Mouse (Mus musculus): ENCODE results near the gene Ankrd44.

Ankrd44 gene

DNA sequence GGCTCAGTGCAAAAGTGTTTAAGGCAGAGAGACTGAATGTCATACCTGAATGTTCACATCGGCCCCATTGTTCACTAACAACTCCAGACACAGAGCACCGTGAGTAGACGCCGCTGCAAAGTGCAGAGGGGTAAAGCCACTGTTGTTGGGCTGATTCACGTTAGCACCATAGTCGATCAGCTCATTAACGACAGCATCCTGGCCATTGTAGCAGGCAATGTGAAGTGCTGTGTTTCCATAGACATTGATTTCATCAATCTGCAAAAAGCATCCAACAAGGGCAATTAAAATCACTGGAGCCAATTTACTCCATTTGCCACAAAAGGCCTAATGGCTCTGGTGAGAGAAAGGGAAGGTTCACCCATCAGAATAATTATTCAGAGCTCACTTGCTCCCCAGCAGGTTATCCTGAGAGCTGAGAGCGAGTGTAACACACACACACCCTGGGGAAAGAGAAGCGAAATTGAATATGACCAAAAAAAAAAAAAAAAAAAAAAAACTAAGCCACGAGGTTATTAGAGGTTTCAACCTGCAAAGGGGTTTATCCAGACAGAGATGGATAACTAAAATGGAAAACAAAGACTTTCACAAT is 163.9 kb downstream of the Ankrd44 start:
- DNase-seq (ENCODE audit: low spot score in 2 of 2) = no peak

DNA sequence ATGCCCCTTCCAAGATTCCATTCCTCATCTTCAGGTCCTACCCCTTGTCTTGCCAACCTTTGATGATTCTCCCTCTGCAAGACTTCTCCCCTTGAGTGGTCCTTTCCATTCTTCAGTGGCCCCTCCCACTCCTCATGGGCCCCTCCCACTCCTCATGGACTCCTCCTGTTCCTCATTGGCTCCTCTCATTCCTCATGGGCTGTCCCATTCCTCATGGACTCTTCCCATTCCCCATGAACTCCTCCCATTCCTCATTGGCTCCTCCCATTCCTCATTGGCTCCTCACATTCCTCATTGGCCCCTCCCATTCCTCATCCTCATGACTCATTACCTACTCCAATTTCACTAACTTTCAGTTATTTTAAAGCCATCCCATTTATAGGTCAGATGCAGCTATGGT is 166.3 kb downstream of the Ankrd44 start:
- no peak for DNase-seq (ENCODE audit: low spot score in 2 of 2)

DNA sequence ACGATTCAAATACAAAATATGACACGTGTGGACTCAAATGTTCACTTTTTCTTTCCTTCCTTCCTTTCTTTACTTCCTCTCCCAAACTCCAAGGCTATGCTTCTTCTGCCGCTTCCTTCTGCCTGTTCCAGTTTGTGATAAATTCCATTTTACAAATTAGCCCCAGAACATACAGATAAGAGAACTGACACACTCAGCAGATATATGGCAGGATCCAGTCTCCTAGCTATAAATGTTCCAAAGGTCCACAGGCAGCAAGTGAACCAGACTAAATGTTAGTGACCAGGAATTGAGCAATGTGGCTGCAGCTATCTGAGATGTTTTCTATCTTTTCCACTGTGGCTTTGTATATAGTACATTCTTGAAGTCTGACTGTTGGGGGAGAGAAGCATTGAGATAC is 168.9 kb downstream of the Ankrd44 start:
- DNase-seq (ENCODE audit: low spot score in 2 of 2) = no peak

DNA sequence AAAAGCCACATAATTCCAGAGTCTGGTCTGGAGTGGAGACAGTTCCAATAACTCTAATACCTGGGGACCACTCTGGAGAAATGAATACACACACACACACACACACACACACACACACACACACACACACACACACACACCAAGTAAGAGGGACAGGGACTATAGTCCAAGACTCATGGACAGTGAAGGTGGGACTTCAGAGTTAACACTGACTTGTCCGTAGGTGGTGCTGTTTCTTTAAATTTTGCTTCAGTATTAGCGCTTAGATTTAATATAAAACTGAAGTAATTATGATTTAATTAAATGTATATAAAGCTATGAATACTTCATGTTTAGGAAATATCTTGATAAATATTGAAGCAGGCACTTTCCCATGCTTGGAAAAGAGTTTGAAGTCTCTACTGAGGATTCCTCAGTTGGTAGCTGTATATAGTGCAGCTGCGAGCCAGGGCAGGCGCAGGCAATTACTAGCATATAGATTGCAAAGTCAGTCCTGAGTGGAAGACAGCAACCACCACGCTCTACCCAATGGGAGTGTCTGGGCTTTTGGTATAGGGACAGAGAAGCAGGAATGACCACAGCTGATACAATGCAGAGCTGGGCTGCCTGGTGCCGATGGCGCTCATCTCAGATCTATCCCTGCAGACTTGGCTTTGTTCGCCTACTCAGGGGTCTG is 170.4 kb downstream of the Ankrd44 start:
- DNase-seq (ENCODE audit: low spot score in 2 of 2) = no peak

DNA sequence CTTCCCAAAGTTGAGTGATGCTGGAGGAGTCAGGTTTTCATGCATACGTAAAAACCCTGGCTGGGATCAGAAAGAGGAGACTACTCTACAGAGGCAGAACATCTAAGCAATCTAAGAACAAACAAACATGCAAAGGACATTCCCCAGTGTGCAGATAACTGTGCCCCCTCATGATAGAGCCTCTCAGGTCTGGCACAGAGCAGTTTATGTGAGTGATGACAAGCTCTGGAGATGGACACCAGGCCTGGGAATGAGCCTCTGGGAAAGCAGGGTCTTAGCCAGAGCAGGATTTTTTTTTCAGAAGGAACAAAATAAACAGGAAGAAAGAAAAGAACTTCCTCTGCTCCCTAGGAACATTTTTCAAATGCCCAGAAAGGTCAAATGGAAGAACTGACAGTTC is 176.2 kb downstream of the Ankrd44 start:
- DNase-seq (ENCODE audit: low spot score in 2 of 2) = no peak

DNA sequence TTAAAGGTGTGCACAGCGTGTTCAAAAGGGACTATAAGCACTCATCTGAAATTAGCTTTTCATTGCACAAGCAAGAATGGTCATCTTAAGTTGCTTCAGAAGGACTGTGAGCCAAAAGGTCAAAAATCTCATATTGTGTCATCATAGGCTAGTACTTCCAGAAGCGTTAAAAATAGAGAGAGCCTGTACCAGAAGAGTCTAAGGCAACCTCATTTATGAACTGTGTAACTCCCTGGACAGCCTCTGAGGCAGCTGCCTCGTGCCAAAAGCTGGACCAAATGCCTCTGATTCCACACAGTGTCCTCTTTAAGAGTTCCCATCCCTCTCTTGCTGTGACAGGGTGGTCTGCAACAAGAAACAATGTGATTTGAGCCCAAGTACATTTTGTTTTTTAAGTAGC is 176.7 kb downstream of the Ankrd44 start:
- no peak for DNase-seq (ENCODE audit: low spot score in 2 of 2)

DNA sequence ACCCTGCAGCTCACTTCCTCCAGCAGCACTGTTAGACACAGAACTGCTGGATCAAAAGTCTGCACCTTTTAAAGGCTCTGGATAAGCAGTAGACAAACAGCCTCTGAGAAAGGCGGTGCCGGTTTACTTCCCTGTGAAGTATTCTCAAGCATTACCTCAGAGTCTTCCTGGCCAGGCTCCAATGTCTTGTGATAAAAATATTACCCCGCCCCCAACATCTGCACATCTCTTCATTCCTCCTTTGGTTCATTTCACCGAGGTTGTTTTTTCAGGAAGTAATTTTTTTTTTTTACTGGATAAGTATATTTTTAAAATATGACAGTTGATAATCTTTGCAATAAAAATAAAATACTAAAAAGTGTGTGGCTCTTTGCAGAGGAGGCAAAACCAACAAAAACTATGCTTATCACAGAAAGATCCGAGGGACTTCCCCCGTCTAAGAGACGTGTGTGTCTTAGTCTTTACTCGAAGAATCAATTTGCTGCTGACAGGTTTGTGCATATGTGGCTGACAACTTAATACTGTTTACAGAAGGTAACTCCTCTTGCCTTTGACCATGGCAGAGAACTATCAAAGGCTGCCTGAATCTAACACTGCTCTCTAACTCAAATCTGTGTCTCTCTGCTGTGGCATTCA is 178.3 kb downstream of the Ankrd44 start:
- no peak for DNase-seq (ENCODE audit: low spot score in 2 of 2)

DNA sequence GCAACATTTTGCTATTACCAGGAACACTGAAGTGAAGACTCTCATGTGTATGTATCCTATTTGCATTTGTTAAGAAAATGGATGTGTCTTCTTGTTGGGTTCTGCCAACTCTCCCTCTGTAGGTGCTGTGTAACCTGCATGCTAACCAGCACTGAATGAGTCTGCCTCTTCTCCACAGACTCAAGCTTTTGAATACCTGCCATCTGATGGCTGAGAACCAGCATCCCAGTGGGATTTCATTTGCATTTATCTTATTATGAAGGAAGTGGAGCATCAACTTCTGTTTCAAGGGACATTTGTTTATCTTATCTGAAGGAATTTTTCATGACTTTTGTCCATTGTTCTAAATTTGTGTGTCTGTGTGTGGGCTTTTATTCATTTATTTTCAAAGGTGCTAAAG is 180.5 kb downstream of the Ankrd44 start:
- no peak for DNase-seq (ENCODE audit: low spot score in 2 of 2)

DNA sequence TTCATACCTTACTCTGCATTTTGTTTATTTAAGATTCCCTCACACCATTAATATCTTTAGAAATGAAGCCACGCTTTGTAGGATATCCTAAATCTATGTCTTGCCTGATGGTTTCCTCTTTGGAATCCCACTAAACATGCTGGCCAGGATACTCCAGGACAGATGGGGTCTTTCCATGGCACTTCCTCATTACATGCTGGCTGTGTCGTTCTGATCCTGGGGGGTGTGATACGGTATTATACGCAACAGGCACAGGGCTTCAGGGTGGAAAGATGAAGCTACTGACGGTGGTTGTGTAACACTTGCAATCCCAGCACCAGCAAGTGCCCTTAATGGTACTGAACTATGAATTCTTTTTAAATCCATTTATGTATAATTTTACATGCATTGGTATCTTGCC is 182.0 kb downstream of the Ankrd44 start:
- no peak for DNase-seq (ENCODE audit: low spot score in 2 of 2)

DNA sequence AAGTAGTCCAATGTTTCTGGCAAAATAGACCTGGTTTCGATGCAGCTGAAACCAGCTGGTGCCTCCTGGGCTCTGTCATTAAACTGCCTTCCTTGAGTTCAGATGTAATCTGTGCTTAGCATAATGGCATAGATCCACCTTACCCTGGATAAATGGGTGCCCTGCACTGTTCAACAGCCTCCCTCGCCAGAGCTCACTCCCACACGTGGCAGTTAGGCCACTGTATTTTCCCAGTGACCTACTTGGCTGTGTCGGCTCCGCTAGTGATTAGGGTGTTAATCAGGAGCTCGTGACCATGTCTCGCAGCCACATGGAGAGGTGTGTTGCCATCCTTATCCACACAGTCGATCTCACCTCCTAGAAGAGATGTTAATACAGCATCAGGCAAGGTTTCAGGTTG is 183.1 kb downstream of the Ankrd44 start:
- DNase-seq (ENCODE audit: low spot score in 2 of 2) = no peak

DNA sequence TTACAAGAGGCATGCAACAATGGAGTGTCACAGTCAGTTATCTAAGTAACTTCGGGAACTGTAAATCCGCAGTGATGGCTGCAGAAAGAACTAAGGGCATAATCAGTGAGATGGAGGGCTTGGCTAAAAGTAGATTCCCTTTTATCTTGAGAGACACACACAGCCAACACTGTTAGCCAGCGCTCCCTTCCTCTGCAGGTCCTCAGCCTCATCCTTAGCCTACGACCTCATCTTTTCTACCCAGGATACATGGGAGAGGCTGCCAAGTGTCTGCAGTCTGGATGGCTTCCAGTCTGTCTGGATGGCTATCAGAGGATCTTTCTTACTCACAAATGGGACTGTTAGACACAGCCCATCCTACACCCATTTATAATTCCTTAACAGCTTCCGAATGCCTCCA is 185.3 kb downstream of the Ankrd44 start:
- no peak for DNase-seq (ENCODE audit: low spot score in 2 of 2)

DNA sequence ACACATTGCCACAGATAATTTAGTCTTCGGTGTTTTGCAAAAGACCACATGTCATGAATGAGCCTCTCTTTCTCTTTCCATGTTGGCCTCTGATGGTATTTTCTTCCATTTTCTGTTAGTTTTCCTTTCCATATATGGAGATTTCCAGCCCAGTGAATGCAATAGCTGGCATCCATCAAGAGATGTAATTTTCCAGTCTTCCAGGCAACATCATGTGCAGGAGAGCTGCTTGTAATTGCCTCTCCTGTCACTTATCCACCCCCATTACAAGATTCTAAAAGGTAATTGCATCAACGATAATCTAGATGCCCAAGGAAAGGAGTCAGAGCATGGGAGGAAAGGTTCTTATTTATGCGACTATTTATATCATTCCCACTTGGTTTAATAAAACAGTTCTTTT is 188.7 kb downstream of the Ankrd44 start:
- no peak for DNase-seq (ENCODE audit: low spot score in 2 of 2)

DNA sequence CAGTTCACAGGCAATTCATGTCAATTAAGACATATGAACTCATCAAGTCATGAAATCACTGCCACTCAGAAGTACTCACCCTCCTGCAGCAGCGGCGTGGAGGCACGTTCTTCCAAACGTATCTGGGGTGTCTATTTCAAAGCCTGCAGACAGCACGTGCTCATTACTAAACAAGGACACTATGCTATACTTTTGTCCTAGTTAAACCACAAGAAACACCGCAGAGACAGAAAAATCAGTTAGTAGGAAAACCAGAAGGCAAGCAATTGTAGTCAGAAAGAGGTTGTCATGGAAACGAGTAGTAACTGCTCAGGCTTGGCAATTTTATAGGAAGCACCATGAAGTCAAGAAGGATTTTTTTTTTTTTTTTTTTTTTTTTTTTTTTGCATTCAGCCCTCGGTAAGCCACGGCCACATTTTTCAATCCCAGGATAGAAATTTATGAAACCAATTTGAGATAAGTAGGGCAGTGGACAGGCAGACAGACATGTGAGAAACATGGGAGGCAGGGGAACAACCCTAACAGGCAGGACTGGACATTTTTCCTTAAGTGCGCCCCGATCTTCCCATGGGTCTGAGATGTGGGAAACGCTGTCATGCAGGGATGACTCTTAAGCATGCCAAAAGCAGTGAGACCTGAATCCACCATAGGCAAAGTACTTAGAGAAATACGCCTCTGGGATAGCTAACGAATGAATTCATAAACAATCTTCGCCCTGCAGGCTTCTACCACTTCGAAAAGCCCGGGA is 191.1 kb downstream of the Ankrd44 start:
- DNase-seq (ENCODE audit: low spot score in 2 of 2) = no peak

DNA sequence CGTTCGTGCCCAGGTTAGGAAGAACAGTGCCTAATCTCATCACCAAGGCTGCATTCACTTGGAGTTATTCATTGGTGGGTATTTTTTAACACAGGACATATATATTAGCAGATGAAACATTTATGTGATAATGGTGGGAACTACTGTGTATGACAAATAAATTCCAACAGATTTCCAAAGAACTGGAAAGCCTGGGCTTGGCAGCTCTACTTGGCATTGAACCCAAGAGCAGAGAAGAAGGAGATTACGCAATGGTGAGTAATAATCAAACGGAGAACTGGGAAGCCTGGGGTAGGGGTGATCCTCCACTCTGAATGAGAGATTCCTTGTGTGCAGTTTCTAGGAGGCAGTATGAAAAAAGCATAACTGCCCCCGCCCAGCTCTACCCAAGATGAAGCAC is 196.9 kb downstream of the Ankrd44 start:
- DNase-seq (ENCODE audit: low spot score in 2 of 2) = no peak

DNA sequence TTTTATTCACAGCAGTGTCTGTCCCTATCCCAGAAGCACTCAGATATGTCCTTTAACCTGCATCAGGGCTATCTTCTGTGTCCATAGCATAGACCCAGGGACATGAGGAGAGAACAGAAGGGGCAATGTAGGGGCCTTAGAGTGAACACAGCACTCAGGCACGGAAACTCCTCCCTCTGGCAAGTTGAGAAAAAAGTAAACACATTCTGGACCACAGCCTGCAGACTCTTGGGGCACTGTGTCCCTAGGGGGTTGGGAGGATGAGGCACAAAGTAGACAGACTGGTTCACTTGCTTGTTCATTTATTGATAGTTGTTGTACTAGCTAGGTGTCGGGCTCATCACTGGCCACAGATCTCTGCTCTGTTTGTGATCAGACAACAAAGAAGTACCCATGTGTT is 199.6 kb downstream of the Ankrd44 start:
- DNase-seq (ENCODE audit: low spot score in 2 of 2) = no peak

DNA sequence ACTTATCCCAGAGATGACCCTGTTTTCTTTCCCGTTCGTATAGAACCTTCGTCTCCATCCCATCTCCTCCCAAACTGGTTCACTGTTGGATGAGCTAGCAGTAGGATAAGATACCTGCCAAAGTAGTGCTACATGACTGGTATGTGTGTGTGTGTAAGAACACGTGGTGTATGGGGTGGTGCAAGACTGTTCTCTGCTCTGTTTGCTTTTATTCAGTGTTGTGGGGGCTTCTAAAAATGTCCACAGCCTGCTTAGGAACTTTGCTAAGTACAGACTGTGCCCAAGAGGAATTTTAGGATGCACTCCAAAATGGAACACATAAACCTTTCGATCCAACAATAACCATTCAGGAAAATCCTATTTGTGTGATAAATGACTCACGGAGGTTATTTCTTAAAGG is 209.3 kb downstream of the Ankrd44 start:
- no peak for DNase-seq (ENCODE audit: low spot score in 2 of 2)

DNA sequence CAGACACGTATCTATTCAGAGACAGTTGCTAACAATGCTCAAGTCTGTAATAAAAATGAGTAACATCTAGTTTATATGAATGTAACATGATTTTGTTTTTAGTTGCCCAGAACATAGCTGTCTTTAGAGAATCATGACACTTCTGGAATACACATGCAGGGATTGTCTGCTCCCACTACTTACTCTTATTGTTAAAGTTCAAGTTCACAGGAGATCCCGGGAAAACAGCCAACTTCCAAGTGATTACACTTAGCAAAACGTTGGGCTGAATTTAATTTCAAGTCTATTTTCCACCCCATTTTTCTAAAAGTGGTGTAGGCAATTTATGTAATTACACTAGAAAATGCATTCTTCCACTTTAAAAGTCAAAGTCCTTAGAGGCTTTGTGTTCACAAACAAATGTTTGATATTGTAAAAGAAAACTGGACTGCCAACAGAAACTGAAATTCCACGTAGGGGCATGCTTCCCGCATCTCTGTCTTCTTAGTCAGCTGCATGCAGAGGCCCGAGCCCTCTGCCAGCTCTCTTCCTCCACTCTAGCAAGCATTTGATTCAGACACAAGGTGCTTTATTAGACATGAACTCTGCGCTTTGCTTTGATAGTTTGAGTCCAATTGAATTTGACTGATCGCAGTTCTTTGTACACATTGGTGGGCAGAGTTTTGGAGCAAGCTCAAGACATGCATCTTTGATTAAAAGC is 211.0 kb downstream of the Ankrd44 start:
- DNase-seq (ENCODE audit: low spot score in 2 of 2) = no peak

DNA sequence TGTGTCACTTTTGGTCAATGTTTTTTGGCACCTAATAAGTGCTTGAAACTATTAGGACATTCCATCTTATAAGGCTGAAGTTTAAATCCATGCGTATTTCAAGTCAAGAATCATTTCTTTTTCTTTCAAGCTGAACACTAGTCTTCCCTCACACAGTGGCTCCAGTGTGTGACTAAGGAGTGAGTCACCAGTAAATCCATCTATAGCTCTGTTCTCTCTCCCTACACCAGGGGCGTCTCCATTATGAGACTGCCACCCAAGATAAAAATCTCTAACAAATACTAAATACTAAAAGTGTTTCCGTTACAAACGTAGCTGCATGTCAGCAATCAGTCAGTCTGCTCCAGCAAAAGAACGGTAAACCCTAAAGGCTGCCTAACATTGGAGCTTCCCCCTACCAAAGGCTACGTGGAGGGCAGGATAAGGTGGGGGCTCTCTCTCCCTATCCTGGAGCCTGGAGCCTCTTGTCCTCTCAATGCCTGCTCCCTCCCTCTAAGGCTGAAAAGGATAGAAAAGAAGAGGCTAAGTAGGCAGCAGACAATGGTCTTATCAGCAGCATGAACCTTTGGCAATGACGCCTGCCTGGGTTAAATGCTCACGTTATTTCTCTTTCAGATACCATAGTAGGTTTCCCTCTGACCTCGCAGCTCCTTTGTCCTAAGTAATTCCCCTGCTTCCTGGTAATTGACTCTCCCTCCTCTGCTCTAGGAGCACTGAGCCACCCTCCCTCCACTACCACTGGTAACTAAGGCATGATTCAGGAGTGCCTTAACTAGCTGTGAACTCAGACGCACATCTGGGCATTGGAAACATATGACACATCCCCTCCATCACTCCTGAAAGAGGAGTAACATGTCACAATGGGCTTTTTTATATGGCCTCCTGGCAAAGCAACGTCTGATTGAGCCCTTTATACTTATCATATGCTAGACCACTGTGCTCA is 212.7 kb downstream of the Ankrd44 start:
- no peak for DNase-seq (ENCODE audit: low spot score in 2 of 2)

DNA sequence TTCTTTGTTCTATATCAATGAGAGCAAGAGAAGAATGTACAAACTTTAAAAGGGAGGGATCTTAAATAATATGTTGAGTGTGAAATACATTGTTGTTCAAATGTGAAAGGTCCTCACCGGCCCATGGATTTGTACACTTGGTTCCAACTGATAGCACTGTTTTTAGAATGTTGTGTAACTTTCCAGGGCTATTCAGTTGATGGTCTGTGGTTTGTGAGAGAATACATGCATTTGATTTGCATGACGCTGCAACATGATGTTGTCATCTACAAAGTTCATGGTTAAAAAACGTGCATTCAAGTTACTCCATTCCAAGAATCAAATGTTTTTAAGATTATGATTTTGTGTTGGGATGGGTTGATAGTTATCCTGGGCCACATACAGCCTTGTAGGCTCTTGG is 214.6 kb downstream of the Ankrd44 start:
- DNase-seq (ENCODE audit: low spot score in 2 of 2) = no peak

DNA sequence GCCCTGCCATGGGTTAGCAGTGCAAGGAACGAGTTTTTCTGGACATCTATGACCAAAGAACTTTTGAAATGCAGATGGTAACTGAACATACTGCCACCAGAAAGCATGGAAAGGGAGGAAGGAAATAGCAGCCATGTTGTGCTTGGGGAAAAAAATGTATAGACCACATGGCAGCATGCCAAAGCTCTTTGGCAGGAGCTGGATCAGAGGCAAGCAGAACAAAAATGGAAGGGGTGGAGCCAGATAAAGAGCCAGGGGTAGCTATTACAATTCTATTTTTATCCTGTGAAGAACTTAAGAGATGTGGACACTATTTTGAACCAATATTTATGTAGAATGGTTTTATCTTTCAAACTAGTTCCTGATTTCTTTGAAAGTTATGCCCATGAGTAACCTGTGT is 215.6 kb downstream of the Ankrd44 start:
- no peak for DNase-seq (ENCODE audit: low spot score in 2 of 2)
